Comparison of ENCODE assay signal across 38 mouse cellular contexts in genomic region chr1:40409882-40410281, GRCm38 (mm10). TPM values are rescaled to one million over a fixed set of nuclear protein-coding genes. Genes with fewer than 3 reads are reported as not detected.
DNase-seq lines count a peak whose midpoint lies in the region; ATAC-seq and TF ChIP-seq lines count a peak whose summit lies in the region.
"Had no signal": no experiment of that assay in that cellular context is flagged by ENCODE, and none has a peak within 500 bp of the region (broad histone marks: within the 10 kb centered on the region; RNA-seq: fewer than 3 reads in every experiment).

No protein-coding gene starts in this region.

- TF ChIP-seq POLR2A in bone marrow, adult 2 months (IDR thresholded peaks at IDR 0.05; ENCODE audit: borderline replicate concordance, control insufficient read depth, low read depth, low read length), result no peak

- no peak overlapping the region for H3K4me3 ChIP-seq in bone marrow, adult 2 months (replicated peaks; ENCODE audit: control insufficient read depth, low read depth, low read length)
- H3K4me3 ChIP-seq in limb, embryonic 10.5 days, result no peak overlapping the region
- H3K4me3 ChIP-seq in forebrain, embryonic 13.5 days, result no peak overlapping the region
- H3K4me3 ChIP-seq: forebrain, embryonic 12.5 days; heart, embryonic 13.5 days; kidney, embryonic 15.5 days; limb, embryonic 13.5 days; liver, embryonic 13.5 days had no signal

- no peaks in the 10 kb centered on the region for H3K9me3 ChIP-seq in limb, embryonic 10.5 days (replicated peaks)
- H3K9me3 ChIP-seq in forebrain, embryonic 13.5 days (replicated peaks), result no peaks in the 10 kb centered on the region
- H3K9me3 ChIP-seq: forebrain, embryonic 12.5 days; kidney, embryonic 15.5 days; limb, embryonic 13.5 days; liver, embryonic 13.5 days had no signal

- no peaks in the 10 kb centered on the region for H3K27me3 ChIP-seq in limb, embryonic 10.5 days (ENCODE audit: low read depth, poor library complexity, severe bottlenecking)
- H3K27me3 ChIP-seq in forebrain, embryonic 13.5 days, result no peaks in the 10 kb centered on the region
- H3K27me3 ChIP-seq: CH12.LX; forebrain, embryonic 12.5 days; heart, embryonic 13.5 days; kidney, embryonic 15.5 days; limb, embryonic 13.5 days; liver, embryonic 13.5 days had no signal

- no peak for TF ChIP-seq CTCF in bone marrow, adult 2 months (IDR thresholded peaks at IDR 0.05; ENCODE audit: control insufficient read depth, insufficient read depth, low read length)

- WGBS in bone marrow, adult 2 months, result 7% methylated on average over 1 of the region's 1 CpGs
- WGBS in limb, embryonic 10.5 days, result 64% methylated on average over 1 of the region's 1 CpGs
- 67% methylated on average over 1 of the region's 1 CpGs for WGBS in forebrain, embryonic 13.5 days

- no peak overlapping the region for H3K4me2 ChIP-seq in forebrain, embryonic 13.5 days
- H3K4me2 ChIP-seq: forebrain, embryonic 12.5 days; heart, embryonic 13.5 days; kidney, embryonic 15.5 days; limb, embryonic 13.5 days; liver, embryonic 13.5 days had no signal

- H3K9ac ChIP-seq in forebrain, embryonic 13.5 days, result no peak overlapping the region
- H3K9ac ChIP-seq: forebrain, embryonic 12.5 days; heart, embryonic 13.5 days; kidney, embryonic 15.5 days; limb, embryonic 13.5 days; liver, embryonic 13.5 days had no signal

- ATAC-seq in monocyte, adult 5-6 weeks (replicated peaks; ENCODE audit: insufficient number of reproducible peaks, low FRiP score, low TSS enrichment, poor library complexity, severe bottlenecking), result peak; percentile 63; the same call in 1 of the 2 replicates
- ATAC-seq in forebrain, embryonic 13.5 days, result no peak
- ATAC-seq: activated CD4-positive, CD25-positive, alpha-beta regulatory T cell, adult 4 months; hindbrain, embryonic 16.5 days had no signal

- no peaks in the 10 kb centered on the region for H3K36me3 ChIP-seq in limb, embryonic 10.5 days
- H3K36me3 ChIP-seq in forebrain, embryonic 13.5 days (ENCODE audit: poor library complexity, severe bottlenecking), result no peaks in the 10 kb centered on the region
- H3K36me3 ChIP-seq: forebrain, embryonic 12.5 days; heart, embryonic 13.5 days; kidney, embryonic 15.5 days; limb, embryonic 13.5 days; liver, embryonic 13.5 days had no signal

- H3K4me1 ChIP-seq in bone marrow, adult 2 months (ENCODE audit: control insufficient read depth, insufficient read depth, low read length), result peaks cover 7% of the 10 kb centered on the region
- no peaks in the 10 kb centered on the region for H3K4me1 ChIP-seq in limb, embryonic 10.5 days
- no peaks in the 10 kb centered on the region for H3K4me1 ChIP-seq in forebrain, embryonic 13.5 days
- H3K4me1 ChIP-seq: forebrain, embryonic 12.5 days; heart, embryonic 13.5 days; kidney, embryonic 15.5 days; limb, embryonic 13.5 days had no signal

- peak; percentile 6 for DNase-seq in brain, adult 2 months (ENCODE audit: low read depth, low spot score)
- DNase-seq in limb, embryonic 10.5 days (ENCODE audit: low spot score), result peak; percentile 12
- no peak for DNase-seq in thymus, postnatal 10 days (ENCODE audit: low spot score in 2 of 2)
- DNase-seq: adrenal gland, adult 8-10 months; cerebellum, adult 18-20 months; cerebellum, postnatal 10 days; gastrocnemius, postnatal 25 days; heart, postnatal 10 days; kidney, adult 18-20 months; kidney, postnatal 25 days; liver, embryonic 13.5 days; lung, adult 18-20 months; lung, postnatal 10 days; midbrain, embryonic 14.5 days; right cerebral cortex, adult 18-20 months; right cerebral cortex, postnatal 4 days; thymus, adult 18-20 months; thymus, postnatal 36 days had no signal

- peak overlapping the region; percentile 72; the same call in 1 of the 2 replicates for H3K27ac ChIP-seq in bone marrow, adult 2 months (ENCODE audit: control insufficient read depth, insufficient read depth, low read depth, low read length, poor library complexity)
- no peak overlapping the region for H3K27ac ChIP-seq in limb, embryonic 10.5 days
- H3K27ac ChIP-seq in forebrain, embryonic 13.5 days, result no peak overlapping the region
- H3K27ac ChIP-seq: forebrain, embryonic 12.5 days; heart, embryonic 13.5 days; kidney, embryonic 15.5 days; limb, embryonic 13.5 days; liver, embryonic 13.5 days; stomach, postnatal 0 days had no signal

RNA-seq across cellular contexts. Expression of gene Il1rl1, which starts 19.5 kb away (rescaled TPM):
- 7.5 and 7.9 TPM in 2 replicates for polyA plus RNA-seq in bone marrow, adult 2 months (2011; ENCODE audit: insufficient read depth, insufficient read length, low replicate concordance, missing spikeins)
- polyA plus RNA-seq in limb, embryonic 10.5 days (2016; fragmentation: Nextera tagmentation; extraction: Ambion mirVana), result 0.15 TPM in 1 of 2 replicates, not detected in the other
- 3.8 to 19.9 TPM (median 18.4 TPM) in 3 replicates for total RNA-seq in monocyte, adult 5-6 weeks (2017)
- not detected in 2 replicates for polyA plus RNA-seq in forebrain, embryonic 13.5 days (2015; fragmentation: Nextera tagmentation; extraction: Ambion mirVana)
- total RNA-seq: ES-E14 had no signal
- polyA plus RNA-seq: forebrain, embryonic 12.5 days had no signal

RNA-seq across cellular contexts. Expression of gene Il18r1, which starts 55.5 kb away (rescaled TPM):
- 2.7 and 9.2 TPM in 2 replicates for polyA plus RNA-seq in bone marrow, adult 2 months (2011; ENCODE audit: insufficient read depth, insufficient read length, low replicate concordance, missing spikeins)
- polyA plus RNA-seq in limb, embryonic 10.5 days (2016; fragmentation: Nextera tagmentation; extraction: Ambion mirVana), result not detected in 2 replicates
- total RNA-seq in monocyte, adult 5-6 weeks (2017), result 83.7 to 308 TPM (median 89.9 TPM) in 3 replicates
- polyA plus RNA-seq in forebrain, embryonic 13.5 days (2015; fragmentation: Nextera tagmentation; extraction: Ambion mirVana), result not detected in 2 replicates
- total RNA-seq: ES-E14; gastrocnemius, adult 18-20 months; gastrocnemius, postnatal 25 days; layer of hippocampus, adult 18-20 months; left cerebral cortex, adult 18-20 months; left cerebral cortex, postnatal 14 days had no signal
- polyA plus RNA-seq: C2C12; cortical plate, adult 2 months; forebrain, embryonic 12.5 days; heart, embryonic 13.5 days; hindbrain, embryonic 11.5 days; hindbrain, embryonic 16.5 days; midbrain, embryonic 14.5 days; neural tube, embryonic 11.5 days had no signal

Comparison
In these comparisons a context has a peak if more than half of its experiments do, and no peak if none do; other contexts are left out.
1. DNase-seq: peak in brain, adult 2 months (single experiment) and limb, embryonic 10.5 days (single experiment); none in thymus, postnatal 10 days (0 of 2).